Mouse (Mus musculus): ENCODE measurements around the gene Scn9a.

DNA sequence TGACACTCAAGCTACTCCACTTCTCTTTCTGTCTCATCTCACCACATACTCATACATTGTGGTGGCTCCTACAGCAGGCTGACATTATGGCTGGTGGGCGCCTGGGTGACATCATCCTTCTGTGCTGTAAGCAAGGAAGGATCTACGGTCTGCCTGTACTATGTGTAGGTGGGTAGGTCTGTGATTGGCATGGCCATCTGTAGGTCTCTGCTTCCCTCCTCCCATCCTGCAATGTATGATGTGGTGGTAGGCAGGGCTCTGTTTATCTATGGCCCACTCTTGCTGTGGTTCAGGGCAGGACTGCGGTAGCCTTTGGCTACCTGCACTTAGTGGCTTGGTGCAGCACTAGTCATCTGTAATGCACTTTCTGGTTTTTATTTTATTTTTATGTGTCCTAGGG, 21.7 kb upstream of the Scn9a start:
- TF ChIP-seq MYOD1 (IDR thresholded peaks at IDR 0.05; ENCODE audit: control insufficient read depth in 1 of 3, insufficient read length in 2 of 3, low read depth in 2 of 3) (peak in 2 of 3 experiments; percentile 97 to 98), REST (IDR thresholded peaks at IDR 0.05; ENCODE audit: insufficient read depth, insufficient read length) (no peak), POLR2A (IDR thresholded peaks at IDR 0.05; ENCODE audit: insufficient read length, low read depth) (no peak), E2F4 (IDR thresholded peaks at IDR 0.05; ENCODE audit: insufficient read depth) (no peak)

Measured in myocyte (in vitro differentiated cells).